Mouse (Mus musculus) olfactory bulb, adult 2 months (tissue): ENCODE measurements around the gene Rbms1.

Experiments used
- CTCF ChIP-seq: fragments of 200-500 bp; IDR thresholded peaks from 2 replicates; pipeline ENCODE4 v1.5.1; 2012; ENCODE audit warnings: low read depth, mild to moderate bottlenecking, low read length, moderate library complexity; ENCODE audit not compliant: insufficient read depth
- POLR2A ChIP-seq: fragments of 200-500 bp; IDR thresholded peaks from 2 replicates; pipeline ENCODE4 v1.6.1; 2012; ENCODE audit warnings: mild to moderate bottlenecking, low read depth, low read length, moderate library complexity; ENCODE audit not compliant: insufficient read depth

GRCm38 (mm10) chr2:60706866-60707265 lies 256.1 kb downstream of the Rbms1 start:
- TF ChIP-seq CTCF (no peak), POLR2A (no peak)
